Mouse (Mus musculus) neural tube, embryonic 11.5 days (tissue): ENCODE results near the gene Vmp1. TPM values are rescaled to one million over a fixed set of nuclear protein-coding genes. Genes with fewer than 3 reads are reported as not detected.

ENCODE experiments used
- ATAC-seq: fragments of 200-750 bp; cut with Nextera tagmentation; 2 replicates; pipeline ENCODE4 v1.8.0; 2017; ENCODE audit warnings: moderate number of reproducible peaks, mild to moderate bottlenecking, moderate TSS enrichment, moderate library complexity; ENCODE audit not compliant: insufficient read depth, low FRiP score, low TSS enrichment
- DNase-seq: peaks from one replicate; pipeline ENCODE4 v3.0.0-alpha.2; 2015; ENCODE audit warnings: low spot score
- H3K27ac ChIP-seq: fragments of 300-500 bp; sonication (generic); 2 replicates; pipeline ENCODE4 v1.5.1; 2014; ENCODE audit warnings: low read depth, mild to moderate bottlenecking, low read length
- H3K27me3 ChIP-seq: fragments of 300-500 bp; sonication (generic); 2 replicates; pipeline ENCODE4 v1.6.1; 2014; ENCODE audit warnings: mild to moderate bottlenecking, low read length, mixed read lengths; ENCODE audit not compliant: control insufficient read depth, insufficient read depth
- H3K36me3 ChIP-seq: fragments of 300-500 bp; sonication (generic); 2 replicates; pipeline ENCODE4 v1.6.1; 2014; ENCODE audit warnings: mild to moderate bottlenecking, low read length, moderate library complexity, mixed read lengths; ENCODE audit not compliant: control insufficient read depth, insufficient read depth
- H3K4me1 ChIP-seq: fragments of 300-500 bp; sonication (generic); 2 replicates; pipeline ENCODE4 v1.6.1; 2014; ENCODE audit warnings: low read length, mixed read lengths; ENCODE audit not compliant: control insufficient read depth, insufficient read depth
- H3K4me2 ChIP-seq: fragments of 300-500 bp; sonication (generic); 2 replicates; pipeline ENCODE4 v1.6.1; 2014; ENCODE audit warnings: low read depth, mild to moderate bottlenecking, moderate library complexity
- H3K4me3 ChIP-seq: fragments of 300-500 bp; sonication (generic); 2 replicates; pipeline ENCODE4 v1.5.1; 2014; ENCODE audit warnings: low read depth, low read length
- H3K9ac ChIP-seq: fragments of 300-500 bp; sonication (generic); 2 replicates; pipeline ENCODE4 v1.6.1; 2014; ENCODE audit warnings: mild to moderate bottlenecking, low read length
- H3K9me3 ChIP-seq: fragments of 300-500 bp; sonication (generic); 2 replicates; pipeline ENCODE4 v1.6.1; 2016; ENCODE audit warnings: low read length; ENCODE audit not compliant: control insufficient read depth
- WGBS: fragments of 180-500 bp; shearing (Covaris S2); extraction: QIAGEN DNeasy Blood & Tissue Kit; methylation state at CpG from one replicate; pipeline ENCODE4 v1.1.7; 2014; 5-methylcytosine and 5-hydroxymethylcytosine counted together
- polyA plus RNA-seq: library from polyadenylated mRNA; unstranded; fragments of >200 nt; fragmentation: Nextera tagmentation; extraction: Ambion mirVana; gene quantifications from 2 replicates; pipeline ENCODE4 v1.2.1, GENCODE M21; 2014

The Vmp1 gene
- polyA plus RNA-seq, 1 experiment from 2014 or later = 103 TPM

DNA sequence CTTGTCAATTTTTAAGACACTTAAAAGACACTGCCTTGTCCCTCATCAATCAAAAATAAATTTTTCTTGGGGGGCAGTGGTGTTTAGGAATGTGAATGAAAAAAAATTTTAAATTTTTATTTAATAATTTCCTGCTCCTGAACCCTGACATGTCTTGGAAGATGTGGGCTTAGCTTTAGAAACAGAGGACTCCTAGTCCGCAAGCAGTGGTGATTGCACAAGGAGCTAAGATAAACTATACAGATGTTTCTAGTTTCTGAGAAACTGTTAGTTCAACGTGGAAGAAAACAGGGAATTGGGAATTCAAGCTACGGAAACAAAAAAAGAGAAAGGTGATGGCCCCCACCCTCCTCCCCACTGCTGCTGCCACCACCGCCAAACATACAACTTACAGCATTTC lies 111.8 kb downstream of the Vmp1 start:
- no peak for ATAC-seq
- H3K27ac ChIP-seq = no peak overlapping the region
- DNase-seq = no peak
- H3K4me1 ChIP-seq = no peaks in the 10 kb centered on the region
- no peak overlapping the region for H3K4me3 ChIP-seq
- WGBS = 68% methylated on average over 4 of the region's 4 CpGs
- H3K27me3 ChIP-seq = no peaks in the 10 kb centered on the region
- no peak overlapping the region for H3K9ac ChIP-seq
- H3K36me3 ChIP-seq = no peaks in the 10 kb centered on the region
- no peaks in the 10 kb centered on the region for H3K9me3 ChIP-seq
- no peak overlapping the region for H3K4me2 ChIP-seq

GRCm38 (mm10) chr11:86571047-86571855 lies 112.4 kb downstream of the Vmp1 start:
- H3K36me3 ChIP-seq = no peaks in the 10 kb centered on the region
- DNase-seq (peak; percentile 41), ATAC-seq (no peak)
- H3K27ac ChIP-seq = no peak overlapping the region
- H3K9ac ChIP-seq = no peak overlapping the region
- no peak overlapping the region for H3K4me2 ChIP-seq
- 52% methylated on average over 15 of the region's 15 CpGs for WGBS
- no peak overlapping the region for H3K4me3 ChIP-seq
- no peaks in the 10 kb centered on the region for H3K27me3 ChIP-seq
- H3K4me1 ChIP-seq = no peaks in the 10 kb centered on the region
- no peaks in the 10 kb centered on the region for H3K9me3 ChIP-seq

DNA sequence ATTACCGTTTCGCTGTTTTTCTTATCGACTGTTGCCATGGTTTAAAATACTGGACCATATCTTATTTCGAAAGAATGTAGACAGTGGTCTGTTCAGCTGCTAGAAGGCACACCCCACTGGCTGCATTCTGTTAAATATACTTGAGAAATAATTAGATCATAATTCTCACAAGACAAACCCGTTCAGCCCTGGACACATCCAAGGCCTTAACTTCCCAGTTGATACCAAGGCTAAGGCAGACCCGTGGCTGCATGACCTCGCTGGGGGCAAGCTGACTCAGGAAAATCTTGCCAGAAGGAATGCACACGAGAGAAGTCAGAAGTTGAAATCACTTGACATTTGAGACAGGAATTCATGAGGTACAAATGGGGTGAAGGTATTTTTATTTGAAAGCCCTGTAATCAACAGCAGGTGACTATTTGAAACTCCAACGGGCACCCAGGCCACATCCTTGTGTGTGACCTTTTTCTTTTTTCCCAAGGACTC lies 113.3 kb downstream of the Vmp1 start:
- ATAC-seq (no peak), DNase-seq (peak; percentile 52)
- Histone ChIP-seq H3K27ac (no peak overlapping the region; the same call in 1 of the 2 replicates), H3K9me3 (no peaks in the 10 kb centered on the region), H3K27me3 (no peaks in the 10 kb centered on the region), H3K9ac (no peak overlapping the region), H3K36me3 (no peaks in the 10 kb centered on the region), H3K4me3 (no peak overlapping the region), H3K4me2 (no peak overlapping the region), H3K4me1 (no peaks in the 10 kb centered on the region)
- 54% methylated on average over 9 of the region's 9 CpGs for WGBS

DNA sequence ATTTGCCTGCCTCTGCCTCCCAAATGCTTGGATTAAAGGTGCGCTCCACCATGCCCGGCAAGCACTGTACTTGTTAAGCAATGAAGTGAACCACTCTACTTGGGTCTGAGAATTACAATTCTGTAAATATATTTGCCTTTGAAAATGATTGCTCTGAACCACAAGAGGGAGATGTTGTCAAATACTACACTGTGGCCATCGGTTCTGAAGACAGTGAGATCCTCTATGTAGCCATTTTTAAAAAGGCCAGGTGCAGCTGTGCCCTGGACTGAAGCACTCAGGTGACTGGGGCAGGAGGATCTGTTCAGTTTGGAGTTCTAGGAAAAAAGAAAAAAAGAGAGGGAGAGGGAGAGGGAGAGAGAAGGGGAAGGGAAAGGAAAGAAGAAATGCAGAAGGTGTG lies 115.2 kb downstream of the Vmp1 start:
- Histone ChIP-seq H3K27ac (no peak overlapping the region), H3K4me1 (no peaks in the 10 kb centered on the region), H3K9me3 (no peaks in the 10 kb centered on the region), H3K36me3 (no peaks in the 10 kb centered on the region), H3K27me3 (no peaks in the 10 kb centered on the region), H3K9ac (no peak overlapping the region), H3K4me2 (no peak overlapping the region), H3K4me3 (no peak overlapping the region)
- ATAC-seq = no peak
- DNase-seq = no peak
- 78% methylated on average over 3 of the region's 3 CpGs for WGBS

- Histone ChIP-seq H3K9ac (no peak overlapping the region), H3K27me3 (no peaks in the 10 kb centered on the region), H3K36me3 (no peaks in the 10 kb centered on the region), H3K27ac (no peak overlapping the region), H3K4me2 (no peak overlapping the region), H3K9me3 (no peaks in the 10 kb centered on the region), H3K4me1 (no peaks in the 10 kb centered on the region), H3K4me3 (no peak overlapping the region)
- DNase-seq (no peak), ATAC-seq (no peak)
- 85% methylated on average over 4 of the region's 4 CpGs for WGBS
Observed at GRCm38 (mm10) chr11:86558258-86558657, 125.4 kb downstream of the Vmp1 start.

DNA sequence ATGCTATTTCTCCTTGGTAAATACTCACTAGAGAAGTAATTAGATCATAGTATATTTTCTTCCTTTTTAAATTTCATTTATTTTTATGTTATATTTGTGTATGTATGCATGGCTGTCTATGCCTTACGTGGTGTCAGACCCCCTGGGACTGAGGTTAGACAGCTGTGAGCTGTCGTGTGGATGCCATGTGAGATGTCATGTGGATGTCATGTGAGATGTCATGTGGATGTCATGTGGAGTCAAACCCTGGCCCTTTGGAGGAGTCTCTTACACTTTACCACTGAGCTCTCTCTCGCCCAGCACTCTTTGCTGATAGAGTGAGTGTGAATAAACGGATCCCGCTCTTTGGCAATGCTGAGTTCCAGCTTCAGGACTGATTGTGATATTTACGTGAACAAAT lies 130.1 kb downstream of the Vmp1 start:
- ATAC-seq = no peak
- no peaks in the 10 kb centered on the region for H3K36me3 ChIP-seq
- H3K4me2 ChIP-seq = no peak overlapping the region
- H3K4me1 ChIP-seq = no peaks in the 10 kb centered on the region
- H3K27ac ChIP-seq = no peak overlapping the region
- no peak for DNase-seq
- no peaks in the 10 kb centered on the region for H3K27me3 ChIP-seq
- no peak overlapping the region for H3K9ac ChIP-seq
- H3K9me3 ChIP-seq = no peaks in the 10 kb centered on the region
- no peak overlapping the region for H3K4me3 ChIP-seq
- 92% methylated on average over 6 of the region's 6 CpGs for WGBS

- H3K9ac ChIP-seq = no peak overlapping the region
- H3K4me1 ChIP-seq = peaks cover 2% of the 10 kb centered on the region; the same call in 1 of the 2 replicates
- no peak overlapping the region for H3K27ac ChIP-seq
- H3K27me3 ChIP-seq = no peaks in the 10 kb centered on the region
- WGBS = 96% methylated on average over 1 of the region's 1 CpGs
- no peaks in the 10 kb centered on the region for H3K36me3 ChIP-seq
- no peaks in the 10 kb centered on the region for H3K9me3 ChIP-seq
- H3K4me2 ChIP-seq = no peak overlapping the region
- no peak overlapping the region for H3K4me3 ChIP-seq
- ATAC-seq (no peak), DNase-seq (no peak)
Observed at GRCm38 (mm10) chr11:86547412-86547811, 136.2 kb downstream of the Vmp1 start.

- no peak for DNase-seq
- Histone ChIP-seq H3K4me1 (peaks cover 2% of the 10 kb centered on the region; the same call in 1 of the 2 replicates), H3K4me3 (peak overlapping the region; percentile 98), H3K27me3 (no peaks in the 10 kb centered on the region), H3K9me3 (no peaks in the 10 kb centered on the region), H3K4me2 (peak overlapping the region; percentile 56), H3K36me3 (no peaks in the 10 kb centered on the region), H3K9ac (no peak overlapping the region; the same call in 1 of the 2 replicates), H3K27ac (no peak overlapping the region)
- ATAC-seq = no peak
- WGBS = 79% methylated on average over 8 of the region's 8 CpGs
Observed at GRCm38 (mm10) chr11:86545556-86545955, 138.1 kb downstream of the Vmp1 start.
